Mouse (Mus musculus): Measurements from ENCODE around the gene Dhx32. TPM values are rescaled to one million over a fixed set of nuclear protein-coding genes. Genes with fewer than 3 reads are reported as not detected.

Gene Dhx32
- total and polyA plus RNA-seq, 3 experiments = 25.6 to 27.1 TPM; not detected in 1

- Histone ChIP-seq H3K9ac (ENCODE audit: control insufficient read depth, low read depth, low read length, poor library complexity, severe bottlenecking) (no peak overlapping the region), H3K27me3 (ENCODE audit: control insufficient read depth in 1 of 2, insufficient read depth in 2 of 2, low read length in 2 of 2) (no peaks in the 10 kb centered on the region), H3K36me3 (ENCODE audit: control insufficient read depth in 1 of 2, insufficient read depth in 2 of 2, low read length in 2 of 2) (no peaks in the 10 kb centered on the region; a peak in 1 of 4 replicates), H3K27ac (ENCODE audit: control insufficient read depth, low read depth, low read length) (no peak overlapping the region), H3K9me3 (replicated peaks; ENCODE audit: insufficient read depth, low read length) (no peaks in the 10 kb centered on the region), H3K4me3 (ENCODE audit: control insufficient read depth in 1 of 2, insufficient read depth in 1 of 2, low read depth in 2 of 2, low read length in 2 of 2) (no peak overlapping the region), H3K79me2 (ENCODE audit: control insufficient read depth, insufficient read depth, low read length, poor library complexity) (no peaks in the 10 kb centered on the region), H3K4me1 (ENCODE audit: control insufficient read depth in 1 of 2, insufficient read depth in 2 of 2, low read length in 2 of 2) (no peaks in the 10 kb centered on the region)
- no peak for DNase-seq (ENCODE audit: low read depth, low spot score)
- TF ChIP-seq CHD2 (IDR thresholded peaks at IDR 0.05; ENCODE audit: low read length) = no peak
- TF ChIP-seq ZKSCAN1 (IDR thresholded peaks at IDR 0.05; ENCODE audit: low read depth, low read length) = no peak
- no peak for TF ChIP-seq TCF12 (IDR thresholded peaks at IDR 0.05; ENCODE audit: low read depth, low read length)
- no peak for TF ChIP-seq SMC3 (IDR thresholded peaks at IDR 0.05; ENCODE audit: low read depth, low read length)
- no peak for TF ChIP-seq MYC (IDR thresholded peaks at IDR 0.05; ENCODE audit: low read depth, low read length)
Observed at GRCm38 (mm10) chr7:133751163-133751562, 31.4 kb downstream of the Dhx32 start.

- TF ChIP-seq POLR2AphosphoS2 (IDR thresholded peaks at IDR 0.05; ENCODE audit: low read length) (no peak), E2F4 (IDR thresholded peaks at IDR 0.05; ENCODE audit: borderline replicate concordance, low read depth, low read length) (no peak), MEF2A (IDR thresholded peaks at IDR 0.05; ENCODE audit: extremely low read depth, insufficient replicate concordance, low read depth, low read length, poor library complexity, severe bottlenecking) (no peak), ELF1 (IDR thresholded peaks at IDR 0.05; ENCODE audit: low read depth, low read length) (no peak), SMC3 (IDR thresholded peaks at IDR 0.05; ENCODE audit: low read depth, low read length) (no peak), NRF1 (IDR thresholded peaks at IDR 0.05; ENCODE audit: insufficient read depth, low read depth, low read length, poor library complexity, severe bottlenecking) (no peak), ETS1 (IDR thresholded peaks at IDR 0.05; ENCODE audit: low read depth, low read length) (no peak), NELFE (IDR thresholded peaks at IDR 0.05; ENCODE audit: low read depth, low read length) (no peak), TCF12 (IDR thresholded peaks at IDR 0.05; ENCODE audit: low read depth, low read length) (no peak), TAL1 (IDR thresholded peaks at IDR 0.05; ENCODE audit: low read length) (no peak), CHD2 (IDR thresholded peaks at IDR 0.05; ENCODE audit: low read length) (no peak), MAFK (IDR thresholded peaks at IDR 0.05; ENCODE audit: borderline replicate concordance, low read depth, low read length) (no peak), RCOR1 (IDR thresholded peaks at IDR 0.05; ENCODE audit: low read depth, low read length) (no peak), MAZ (IDR thresholded peaks at IDR 0.05; ENCODE audit: low read depth, low read length) (no peak)
- Histone ChIP-seq H3K27me3 (ENCODE audit: control insufficient read depth in 1 of 2, insufficient read depth in 2 of 2, low read length in 2 of 2) (no peaks in the 10 kb centered on the region), H3K9ac (ENCODE audit: control insufficient read depth, low read depth, low read length, poor library complexity, severe bottlenecking) (no peak overlapping the region), H3K9me3 (replicated peaks; ENCODE audit: insufficient read depth, low read length) (no peaks in the 10 kb centered on the region), H3K27ac (ENCODE audit: control insufficient read depth, low read depth, low read length) (no peak overlapping the region), H3K4me3 (ENCODE audit: control insufficient read depth in 1 of 2, insufficient read depth in 1 of 2, low read depth in 2 of 2, low read length in 2 of 2) (no peak overlapping the region), H3K4me1 (ENCODE audit: control insufficient read depth in 1 of 2, insufficient read depth in 2 of 2, low read length in 2 of 2) (no peaks in the 10 kb centered on the region), H3K36me3 (ENCODE audit: control insufficient read depth in 1 of 2, insufficient read depth in 2 of 2, low read length in 2 of 2) (no peaks in the 10 kb centered on the region; a peak in 1 of 4 replicates), H3K79me2 (ENCODE audit: control insufficient read depth, insufficient read depth, low read length, poor library complexity) (no peaks in the 10 kb centered on the region)
- DNase-seq (ENCODE audit: low read depth, low spot score) = no peak
Observed at GRCm38 (mm10) chr7:133750666-133751065, 31.9 kb downstream of the Dhx32 start.

All from MEL (cell line).